Comparison of ENCODE assay signal across 8 mouse cellular contexts in the genomic region with DNA sequence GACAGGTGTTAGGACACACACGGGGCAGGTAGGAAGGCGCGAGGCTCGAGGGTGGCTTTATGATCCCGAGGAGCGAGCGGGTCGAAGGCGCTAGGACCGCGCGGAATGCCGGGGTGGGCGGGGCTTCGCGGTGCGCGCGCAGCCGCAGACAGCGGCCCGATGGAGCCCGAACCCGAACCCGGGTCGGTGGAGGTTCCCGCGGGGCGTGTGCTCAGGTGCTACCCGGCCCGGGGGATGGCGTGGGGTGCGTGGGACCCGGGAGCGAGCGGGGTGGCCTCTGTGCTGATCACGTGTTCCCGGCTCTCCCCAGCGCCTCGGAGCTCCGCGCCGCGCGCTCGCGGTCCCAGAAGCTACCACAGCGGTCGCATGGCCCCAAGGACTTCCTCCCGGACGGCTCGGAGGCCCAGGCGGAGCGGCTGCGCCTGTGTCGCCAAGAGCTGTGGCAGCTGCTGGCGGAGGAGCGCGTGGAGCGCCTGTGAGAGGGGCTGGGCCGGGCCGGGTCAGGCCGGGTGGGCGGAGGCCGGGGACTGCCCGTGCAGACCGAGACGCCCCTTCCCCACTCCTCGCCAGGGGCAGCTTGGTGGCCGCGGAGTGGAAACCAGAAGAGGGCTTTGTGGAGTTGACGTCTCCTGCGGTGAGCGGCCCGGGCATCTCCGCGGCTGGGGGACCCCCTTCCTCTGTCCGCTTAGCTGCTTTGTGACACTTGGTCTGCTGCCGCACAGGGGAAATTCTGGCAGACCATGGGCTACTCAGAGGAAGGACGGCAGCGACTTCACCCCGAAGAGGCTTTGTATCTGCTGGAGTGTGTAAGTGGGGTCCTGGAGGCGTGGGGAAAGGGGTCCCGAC. TPM values are rescaled to one million over a fixed set of nuclear protein-coding genes. Genes with fewer than 3 reads are reported as not detected.
DNase-seq lines count a peak whose midpoint lies in the region; ATAC-seq and TF ChIP-seq lines count a peak whose summit lies in the region.

TSS of gene Tsen54 (plus strand) at position 120 of the 846 bp plus-strand sequence.

- H3K9ac ChIP-seq in hindbrain, embryonic 15.5 days: peak within 1 kb of the TSS; percentile 57

- intact Hi-C loops in left cerebral cortex, adult 2 months (cut with DNase I): loop anchor here (1.0 to 10.0 kb wide), 3 partner anchors 93 to 320 kb away; partner anchors contain the start of gene Nt5c

- H3K27ac ChIP-seq in hindbrain, embryonic 15.5 days (replicated peaks): peak within 1 kb of the TSS; percentile 61
- peak within 1 kb of the TSS; percentile 55 for H3K27ac ChIP-seq in left cerebral cortex, adult 2 months

- peak; percentile 48 for ATAC-seq in hindbrain, embryonic 15.5 days (ENCODE audit: low FRiP score, low read depth)
- ATAC-seq in megakaryocyte, adult 5-6 weeks (ENCODE audit: poor library complexity, severe bottlenecking): peak; percentile 56

- under 1% methylated on average over 75 of the region's 84 CpGs for WGBS in hindbrain, embryonic 15.5 days

- no peaks in the 10 kb centered on the region for H3K9me3 ChIP-seq in hindbrain, embryonic 15.5 days

- no peak; the same call in 1 of the 2 replicates for TF ChIP-seq CTCF in left cerebral cortex, adult 2 months (IDR thresholded peaks at IDR 0.05)

- DNase-seq in R1 (ENCODE audit: low read depth, low spot score): peak; percentile 84
- DNase-seq in cerebellum, postnatal 14 days: peak; percentile 93 to 96
- peak; percentile 83 for DNase-seq in gastrocnemius, adult 18-20 months (ENCODE audit: low spot score)
- peak; percentile 87 to 91 for DNase-seq in left cerebral cortex, adult 2 months (ENCODE audit: extremely low spot score in 1 of 2, low spot score in 2 of 2)
- DNase-seq in right cerebral cortex, adult 18-20 months: peak; percentile 89
- DNase-seq in urinary bladder, postnatal 10 days (ENCODE audit: low spot score): peak; percentile 71

- H3K4me3 ChIP-seq in hindbrain, embryonic 15.5 days: peak within 1 kb of the TSS; percentile 59
- peak within 1 kb of the TSS; percentile 73 for H3K4me3 ChIP-seq in left cerebral cortex, adult 2 months

- no peaks in the 10 kb centered on the region for H3K27me3 ChIP-seq in hindbrain, embryonic 15.5 days

- peak within 1 kb of the TSS; percentile 85 for H3K4me2 ChIP-seq in hindbrain, embryonic 15.5 days

- H3K4me1 ChIP-seq in hindbrain, embryonic 15.5 days (replicated peaks): peaks cover 54% of the 10 kb centered on the region

- peaks cover 14% of the 10 kb centered on the region for H3K36me3 ChIP-seq in hindbrain, embryonic 15.5 days

RNA-seq across cellular contexts. Expression of gene Tsen54, which starts in this region (rescaled TPM):
- 1 to 10 TPM; 5.0 to 6.5 TPM for total RNA-seq in gastrocnemius, adult 18-20 months (2021)
- polyA plus RNA-seq in hindbrain, embryonic 15.5 days (2015; fragmentation: Nextera tagmentation; extraction: Ambion mirVana): 22.3 and 23.6 TPM in 2 replicates
- 10 to 100 TPM; 12.4 to 14.2 TPM for total RNA-seq in left cerebral cortex, adult 2 months (2021)
- 2.6 and 5.4 TPM in 2 replicates for total RNA-seq in megakaryocyte, adult 5-6 weeks (2015)
- 7.0 and 16.3 TPM in 2 replicates for total RNA-seq in megakaryocyte, adult 5-6 weeks (2017)

Comparison
In these comparisons a context has a peak if more than half of its experiments do, and no peak if none do; other contexts are left out.
1. Peak in every context shown above with its lines: DNase-seq, ATAC-seq, H3K4me3 ChIP-seq and H3K27ac ChIP-seq.